Mouse (Mus musculus) fibroblast of lung, adult 2 months (primary cell): ENCODE results near the gene Dnajc28.

Experiments
- DNase-seq: peaks from one replicate; pipeline ENCODE4 v3.0.0-alpha.2; 2011; ENCODE audit warnings: low read depth

Dnajc28 gene

DNA sequence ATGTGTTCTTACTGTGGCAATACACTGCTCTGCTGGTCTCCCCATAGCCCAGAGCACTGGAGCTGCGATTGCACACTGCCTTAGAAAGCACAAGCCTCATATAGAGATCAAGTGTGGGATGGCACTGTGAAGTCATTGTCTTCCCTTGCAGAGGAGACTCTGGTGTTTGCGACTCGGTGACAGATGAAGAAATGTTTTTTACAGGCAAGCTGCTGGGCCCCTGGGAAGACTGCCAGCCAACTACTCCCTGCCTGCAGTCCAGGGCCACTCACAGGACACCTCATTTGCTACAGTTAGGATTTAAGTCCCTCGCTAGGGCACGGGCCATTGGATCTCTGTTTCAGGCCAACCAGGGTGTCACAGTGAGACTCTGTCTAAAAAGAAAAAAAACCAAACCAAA is 13.6 kb upstream of the Dnajc28 start:
- no peak for DNase-seq

GRCm38 (mm10) chr16:91630584-91630983 is 11.8 kb upstream of the Dnajc28 start:
- no peak for DNase-seq

DNA sequence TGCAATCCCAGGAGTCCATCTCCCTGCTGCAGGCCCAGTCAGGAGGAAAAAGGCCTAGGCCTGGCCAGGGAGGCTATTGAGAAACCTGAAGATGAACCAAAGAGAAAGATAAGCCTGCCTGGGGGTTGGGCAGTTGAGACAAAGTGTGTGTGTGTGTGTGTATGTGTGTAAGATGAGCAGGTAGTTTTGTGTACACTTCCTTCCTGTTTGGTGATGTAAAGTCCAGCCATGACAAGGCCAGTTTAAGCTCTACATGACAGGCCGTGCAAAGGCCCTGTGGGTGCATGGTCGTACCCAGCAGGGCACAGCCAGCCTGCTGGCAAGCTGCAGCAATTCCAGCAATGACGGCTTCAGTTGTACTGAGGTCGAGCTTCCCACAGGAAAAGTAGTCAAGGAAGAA is 10.9 kb upstream of the Dnajc28 start:
- no peak for DNase-seq

DNA sequence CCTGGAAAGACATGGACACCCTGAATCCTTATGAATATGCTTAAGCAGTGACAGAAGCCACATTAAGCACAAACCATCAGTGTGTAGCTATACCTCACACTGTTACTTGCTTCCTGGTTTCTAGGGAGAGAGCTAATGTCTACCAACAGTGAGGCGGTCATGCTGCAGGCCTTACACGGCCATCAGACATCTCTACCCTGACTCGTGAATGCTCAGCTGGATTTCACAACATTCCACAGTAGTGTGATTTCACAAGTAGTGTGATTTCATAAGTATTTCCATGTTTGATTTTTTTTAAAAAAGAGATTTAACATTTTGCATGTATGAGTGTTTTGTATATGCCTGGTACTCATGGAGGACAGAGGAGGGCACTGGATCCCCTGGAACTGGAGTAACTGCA is 9.8 kb upstream of the Dnajc28 start:
- DNase-seq = no peak

GRCm38 (mm10) chr16:91627831-91628230 is 9.0 kb upstream of the Dnajc28 start:
- no peak for DNase-seq

DNA sequence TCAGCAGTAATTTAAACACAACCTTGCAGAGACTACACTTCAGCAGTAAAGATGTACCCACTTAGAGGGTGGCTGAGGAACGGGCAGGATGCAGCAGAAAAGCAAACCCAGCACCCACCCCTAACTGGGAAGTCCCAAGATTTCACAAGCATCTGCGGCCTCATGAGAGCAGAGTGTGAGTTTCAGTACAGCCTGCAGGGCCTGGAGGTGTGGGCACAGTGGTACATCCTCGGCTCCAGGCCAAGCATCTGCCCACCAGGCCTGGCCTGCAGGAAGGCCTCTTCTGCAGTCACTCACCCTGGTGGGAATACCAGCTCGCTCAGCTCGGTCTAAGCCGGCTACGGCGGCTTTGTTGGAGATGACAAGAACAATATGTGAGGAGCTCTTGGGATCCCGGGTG is 4.2 kb upstream of the Dnajc28 start:
- DNase-seq = no peak

GRCm38 (mm10) chr16:91620991-91621390 is 2.2 kb upstream of the Dnajc28 start:
- DNase-seq = no peak

DNA sequence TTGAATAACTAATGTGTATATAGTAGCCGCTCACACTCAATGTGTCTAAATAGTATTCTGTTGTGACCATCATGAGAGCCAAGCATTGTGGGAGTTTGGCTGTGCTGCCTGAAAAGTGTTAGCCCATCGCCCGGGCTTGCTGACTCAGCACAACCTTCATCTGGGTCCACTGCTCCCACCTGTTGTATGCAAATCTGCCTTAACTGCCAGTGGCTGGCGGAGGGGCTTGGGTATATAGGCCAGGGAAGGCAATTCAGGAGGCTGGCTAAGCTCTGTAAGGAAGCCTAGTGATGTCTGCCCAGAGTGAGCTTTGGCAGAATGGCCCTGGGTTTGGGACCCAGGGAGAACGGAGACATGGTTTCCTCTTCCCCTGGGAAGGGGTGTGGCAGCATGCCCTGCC is 1.4 kb upstream of the Dnajc28 start:
- no peak for DNase-seq

- no peak for DNase-seq
Observed at GRCm38 (mm10) chr16:91614552-91614951, 4.3 kb downstream of the Dnajc28 start.

DNA sequence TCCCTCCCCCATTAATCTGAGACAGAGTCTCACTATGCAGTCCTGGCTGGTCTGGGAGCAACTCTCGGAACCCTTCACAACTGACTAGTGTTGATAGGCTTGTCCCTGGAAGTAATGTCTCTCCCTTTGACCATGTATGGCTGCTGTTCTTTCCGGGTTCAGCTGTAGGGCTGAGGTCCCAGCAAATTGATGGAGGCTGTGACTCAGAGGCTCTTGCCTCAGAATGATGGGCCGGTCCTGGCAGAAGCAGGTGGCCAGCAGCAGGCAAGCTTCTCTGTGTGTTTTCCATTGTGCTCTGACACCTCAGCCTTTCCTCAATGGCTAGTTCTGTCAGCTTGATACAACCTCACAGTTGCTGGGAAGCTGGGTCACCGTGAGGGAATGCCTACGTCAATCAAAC is 6.3 kb downstream of the Dnajc28 start:
- DNase-seq = no peak

DNA sequence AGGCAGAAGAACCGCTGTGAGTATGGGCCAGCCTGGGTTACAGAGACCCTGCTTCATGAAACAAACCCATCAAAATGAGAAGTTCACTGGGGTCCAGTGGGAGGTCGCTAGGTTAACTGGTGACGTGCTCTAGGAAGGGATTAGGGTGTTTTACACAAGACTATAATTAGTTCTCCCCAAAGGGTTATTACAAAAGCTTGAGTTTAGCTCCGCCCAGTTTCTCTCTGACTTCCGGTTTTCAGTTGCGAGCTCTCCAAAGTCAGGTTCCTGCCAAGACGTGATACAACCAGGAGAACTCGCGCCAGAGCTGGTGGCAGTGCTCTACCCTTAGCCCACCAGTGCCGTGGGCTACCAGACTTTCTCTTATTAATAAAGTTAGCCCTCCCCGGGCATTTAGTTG is 7.6 kb downstream of the Dnajc28 start:
- DNase-seq = no peak

DNA sequence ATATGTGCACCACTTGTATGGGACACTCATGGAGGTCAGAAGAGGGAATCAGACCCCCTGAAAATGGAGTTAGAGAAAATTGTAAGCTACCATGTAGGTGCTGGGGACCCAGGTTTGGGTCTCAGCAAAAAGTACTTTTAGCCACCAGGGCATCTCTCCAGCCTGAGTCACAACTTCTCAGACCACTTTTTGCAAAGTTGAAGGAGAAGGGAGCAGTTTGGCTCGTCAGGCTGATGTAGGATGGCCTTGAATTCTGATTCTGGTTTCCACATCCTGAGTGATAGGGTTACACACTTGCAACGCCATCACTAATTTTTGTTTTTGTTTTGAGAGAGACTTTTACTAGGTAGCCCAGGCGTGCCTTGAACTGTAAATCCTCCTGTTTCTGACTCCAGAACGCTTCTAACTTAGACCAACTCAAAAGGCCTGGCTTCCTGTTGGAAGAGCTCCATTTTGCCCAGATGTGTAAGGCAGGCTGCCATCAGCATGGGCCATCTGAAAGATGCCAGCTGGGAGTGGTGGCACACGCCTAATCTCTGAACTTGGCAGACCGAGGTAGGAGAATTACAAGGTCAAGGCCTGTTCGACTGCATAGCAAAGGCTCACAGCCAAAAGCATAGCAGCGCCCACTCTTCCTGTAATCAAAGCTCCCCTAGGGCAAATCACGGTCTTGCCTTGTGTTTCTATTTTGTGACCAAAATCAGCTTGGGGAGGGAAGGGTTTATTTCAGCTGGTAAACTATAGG is 9.2 kb downstream of the Dnajc28 start:
- DNase-seq = peak; percentile 64

- DNase-seq = no peak
Observed at GRCm38 (mm10) chr16:91606958-91607357, 11.9 kb downstream of the Dnajc28 start.

GRCm38 (mm10) chr16:91605156-91605555 is 13.7 kb downstream of the Dnajc28 start:
- DNase-seq = no peak

DNA sequence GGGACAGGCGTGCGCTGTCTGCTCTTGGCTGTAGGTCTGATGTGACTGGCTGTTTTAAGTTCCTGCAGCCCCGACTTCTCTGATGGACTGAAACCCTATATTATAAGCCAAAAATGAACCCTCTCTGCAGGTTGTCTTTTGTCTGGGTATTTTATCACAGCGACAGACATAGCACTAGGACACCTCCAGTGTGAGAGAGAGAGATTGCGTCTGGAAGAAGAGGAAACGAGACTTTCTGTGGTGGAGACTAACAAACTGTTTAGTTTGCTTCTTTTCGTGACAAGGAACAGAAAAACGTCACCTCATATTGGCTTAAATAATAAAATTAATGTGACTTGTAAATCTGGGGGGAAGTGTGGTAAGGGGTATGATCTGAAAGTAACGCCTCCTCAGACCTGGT is 17.1 kb downstream of the Dnajc28 start:
- no peak for DNase-seq

- no peak for DNase-seq
Observed at GRCm38 (mm10) chr16:91601081-91601480, 17.7 kb downstream of the Dnajc28 start.

GRCm38 (mm10) chr16:91599242-91599641 is 19.6 kb downstream of the Dnajc28 start:
- no peak for DNase-seq

DNA sequence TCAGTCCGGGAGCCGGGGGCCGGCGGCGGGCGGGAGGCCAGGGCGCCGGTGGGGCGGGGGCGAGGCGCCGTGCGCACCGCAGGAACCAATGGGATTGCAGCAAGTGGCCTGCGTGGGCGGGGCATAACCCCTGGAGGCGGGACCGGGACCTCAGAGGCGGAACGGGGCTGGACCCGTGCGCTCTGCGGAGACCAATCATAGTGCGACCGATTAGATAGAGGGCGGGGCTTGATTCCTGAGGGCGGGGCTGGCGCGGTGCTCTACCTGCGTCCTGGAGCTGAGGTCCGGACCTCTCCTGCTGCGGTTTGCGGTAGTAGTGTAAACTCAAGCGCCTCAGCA is 21.2 kb downstream of the Dnajc28 start, which contains the start of gene Tmem50b:
Gene Tmem50b, minus strand, starts transcription at position 129 of the 339 bp plus-strand sequence.
- peak; percentile 92 for DNase-seq

GRCm38 (mm10) chr16:91596779-91597671 is 21.8 kb downstream of the Dnajc28 start:
- DNase-seq = no peak

- no peak for DNase-seq
Observed at GRCm38 (mm10) chr16:91596397-91596778, 22.4 kb downstream of the Dnajc28 start.

DNA sequence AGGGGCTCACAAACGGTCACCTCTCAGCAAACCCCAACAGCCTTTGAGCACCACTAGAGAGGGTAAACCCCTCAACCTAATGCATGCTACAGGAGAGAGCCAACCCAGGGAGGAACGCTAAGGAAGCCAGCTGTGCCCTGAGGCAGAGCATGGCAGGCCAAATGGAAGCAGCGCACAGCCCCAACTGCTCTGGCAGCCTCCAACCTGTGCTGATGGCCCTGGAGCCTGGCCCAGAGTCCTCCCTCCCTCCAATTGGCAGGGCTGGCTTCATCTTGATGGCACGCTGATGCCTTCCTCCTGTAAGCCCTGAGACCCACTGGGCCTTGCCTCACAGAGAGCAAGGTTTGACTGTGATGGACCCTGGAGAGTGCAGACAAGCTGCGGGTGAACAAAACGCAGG is 23.8 kb downstream of the Dnajc28 start:
- DNase-seq = no peak

DNA sequence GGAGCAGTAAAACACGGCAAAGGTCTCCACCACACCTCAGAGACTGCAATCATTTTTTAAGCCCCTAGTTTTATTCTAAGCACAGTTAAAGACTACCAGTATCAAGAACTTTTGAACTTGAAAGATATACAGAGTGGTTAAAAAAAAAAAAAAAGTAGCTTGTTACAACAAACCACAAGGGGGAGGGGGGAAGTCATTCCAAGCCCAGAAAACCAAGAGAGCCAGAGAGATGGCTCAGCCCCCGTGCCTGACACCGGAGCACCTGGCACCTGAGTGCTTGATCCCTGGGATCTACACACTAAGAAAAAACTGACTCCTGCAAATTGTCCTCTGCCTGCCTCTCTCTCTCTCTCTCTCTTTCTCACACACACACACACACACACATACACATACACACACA is 25.6 kb downstream of the Dnajc28 start:
- no peak for DNase-seq

GRCm38 (mm10) chr16:91592162-91592561 is 26.7 kb downstream of the Dnajc28 start:
- no peak for DNase-seq
